Mouse (Mus musculus): ENCODE results near the gene Fbxl18.
A peak's percentile ranks its signal among the peaks of the same experiment; 100 is the strongest.

- peak; percentile 3; the same call in 1 of the 2 replicates for TF ChIP-seq CTCF (IDR thresholded peaks at IDR 0.05; ENCODE audit: control insufficient read depth, insufficient read depth, insufficient replicate concordance, low read depth, low read length)
- TF ChIP-seq POLR2A (IDR thresholded peaks at IDR 0.05; ENCODE audit: control insufficient read depth, low read depth, low read length): no peak
Observed at GRCm38 (mm10) chr5:142940393-142940792, 45.2 kb upstream of the Fbxl18 start.
